Mouse (Mus musculus) right cerebral cortex, postnatal 25 days (tissue): ENCODE data around the gene Mink1.

Experiments used
- DNase-seq: peaks from one replicate; pipeline ENCODE4 v3.0.0; 2022

Mink1 gene

DNA sequence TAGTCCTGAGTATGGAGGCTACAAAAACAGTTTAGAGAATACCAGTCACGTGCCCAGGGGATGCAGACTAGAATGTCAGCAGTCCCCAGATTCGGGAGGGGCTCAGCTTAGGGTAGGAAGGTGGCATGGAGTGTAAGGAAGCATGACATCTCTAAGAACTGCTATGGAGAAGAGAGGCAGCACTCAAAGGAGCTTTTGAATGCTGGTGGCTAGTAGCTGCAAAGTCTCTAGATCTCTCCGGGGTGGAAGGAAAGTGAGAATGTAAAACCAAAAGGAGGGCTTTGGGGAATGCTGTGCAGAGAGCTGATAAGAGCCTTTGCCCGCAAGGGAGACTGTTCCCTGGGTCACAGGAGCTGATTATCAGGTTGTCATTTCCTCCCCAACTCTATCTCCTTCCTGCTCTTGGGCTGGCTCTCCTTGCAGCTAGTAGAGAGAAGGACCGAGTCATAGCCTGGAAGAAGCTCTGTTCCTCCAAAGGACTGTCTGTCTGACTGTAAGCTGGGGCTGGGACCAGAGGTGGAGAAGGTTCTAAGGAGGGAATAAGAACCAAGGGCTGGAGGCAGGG is 76.1 kb downstream of the Mink1 start, which contains the start of gene Gp1ba:
Gene Gp1ba (plus strand): TSS at position 409 of the 565 bp plus-strand sequence.
- no peak for DNase-seq

DNA sequence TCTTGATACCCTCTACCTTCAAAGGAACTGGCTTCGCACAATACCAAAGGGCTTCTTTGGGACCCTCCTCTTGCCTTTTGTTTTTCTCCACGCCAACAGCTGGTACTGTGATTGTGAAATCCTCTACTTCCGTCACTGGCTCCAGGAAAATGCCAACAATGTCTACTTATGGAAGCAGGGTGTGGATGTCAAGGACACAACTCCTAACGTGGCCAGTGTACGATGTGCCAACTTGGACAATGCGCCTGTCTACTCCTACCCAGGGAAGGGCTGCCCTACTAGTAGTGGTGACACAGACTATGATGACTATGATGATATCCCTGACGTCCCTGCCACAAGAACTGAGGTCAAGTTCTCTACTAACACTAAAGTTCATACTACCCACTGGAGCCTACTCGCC is 77.3 kb downstream of the Mink1 start:
- DNase-seq: no peak

DNA sequence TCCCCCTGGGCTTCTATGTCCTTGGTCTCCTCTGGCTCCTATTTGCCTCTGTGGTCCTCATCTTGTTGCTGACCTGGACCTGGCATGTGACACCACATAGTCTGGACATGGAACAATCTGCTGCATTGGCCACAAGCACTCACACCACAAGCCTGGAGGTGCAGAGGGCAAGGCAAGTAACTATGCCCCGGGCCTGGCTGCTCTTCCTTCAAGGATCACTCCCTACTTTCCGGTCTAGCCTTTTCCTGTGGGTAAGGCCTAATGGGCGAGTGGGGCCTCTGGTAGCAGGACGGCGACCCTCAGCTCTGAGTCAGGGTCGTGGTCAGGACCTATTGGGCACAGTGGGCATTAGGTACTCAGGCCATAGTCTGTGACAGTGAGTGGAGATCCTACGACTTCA is 78.6 kb downstream of the Mink1 start:
- DNase-seq: no peak

DNA sequence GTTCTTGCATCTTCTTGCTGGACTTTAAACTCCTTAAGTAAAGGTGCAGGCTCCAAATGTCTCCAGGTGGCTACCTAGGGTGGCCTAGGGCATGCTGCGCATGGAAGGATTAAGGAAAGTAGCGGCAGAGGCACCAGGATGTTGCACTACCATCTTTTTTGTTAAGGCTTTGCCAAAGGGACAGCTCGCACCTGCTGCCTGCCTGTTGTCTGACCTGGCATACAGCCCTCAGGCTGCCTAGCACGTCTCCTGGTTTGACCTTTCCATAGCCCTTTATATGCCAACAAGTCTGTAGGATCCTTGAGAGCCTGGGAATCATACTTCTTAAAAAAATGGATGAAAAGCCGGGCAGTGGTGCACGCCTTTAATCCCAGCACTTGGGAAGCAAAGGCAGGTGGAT is 80.4 kb downstream of the Mink1 start:
- no peak for DNase-seq

DNA sequence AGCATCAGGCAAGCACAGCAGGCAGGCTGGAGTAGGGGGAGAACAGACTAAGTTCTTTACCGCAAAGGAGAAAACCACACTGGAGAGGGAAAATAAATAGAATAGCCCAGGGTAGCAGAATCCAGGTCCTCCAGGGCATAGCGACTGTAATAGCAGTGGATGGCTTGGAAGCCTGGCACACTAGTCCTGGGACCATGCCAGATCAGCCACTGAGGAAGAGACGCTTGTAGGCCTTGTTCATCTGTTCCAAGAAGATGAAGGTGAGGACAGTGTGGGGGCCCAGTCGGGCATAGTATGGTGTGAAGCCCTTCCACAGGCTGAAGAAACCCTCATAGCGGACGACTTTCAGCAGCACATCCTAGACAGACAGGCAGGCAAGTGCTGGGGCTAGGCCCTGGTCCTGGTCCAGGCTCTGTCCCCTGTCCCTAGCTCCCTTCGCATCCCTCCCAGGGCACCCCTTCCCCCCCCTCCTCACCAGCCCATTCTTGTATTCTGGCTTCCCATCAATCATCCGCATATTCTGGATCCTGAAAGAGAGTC is 82.0 kb downstream of the Mink1 start:
- no peak for DNase-seq

- no peak for DNase-seq
These were observed 83.0 kb downstream of the Mink1 start for GRCm38 (mm10) chr11:70645461-70646258.

GRCm38 (mm10) chr11:70646259-70646555 is 83.5 kb downstream of the Mink1 start:
- DNase-seq: no peak

DNA sequence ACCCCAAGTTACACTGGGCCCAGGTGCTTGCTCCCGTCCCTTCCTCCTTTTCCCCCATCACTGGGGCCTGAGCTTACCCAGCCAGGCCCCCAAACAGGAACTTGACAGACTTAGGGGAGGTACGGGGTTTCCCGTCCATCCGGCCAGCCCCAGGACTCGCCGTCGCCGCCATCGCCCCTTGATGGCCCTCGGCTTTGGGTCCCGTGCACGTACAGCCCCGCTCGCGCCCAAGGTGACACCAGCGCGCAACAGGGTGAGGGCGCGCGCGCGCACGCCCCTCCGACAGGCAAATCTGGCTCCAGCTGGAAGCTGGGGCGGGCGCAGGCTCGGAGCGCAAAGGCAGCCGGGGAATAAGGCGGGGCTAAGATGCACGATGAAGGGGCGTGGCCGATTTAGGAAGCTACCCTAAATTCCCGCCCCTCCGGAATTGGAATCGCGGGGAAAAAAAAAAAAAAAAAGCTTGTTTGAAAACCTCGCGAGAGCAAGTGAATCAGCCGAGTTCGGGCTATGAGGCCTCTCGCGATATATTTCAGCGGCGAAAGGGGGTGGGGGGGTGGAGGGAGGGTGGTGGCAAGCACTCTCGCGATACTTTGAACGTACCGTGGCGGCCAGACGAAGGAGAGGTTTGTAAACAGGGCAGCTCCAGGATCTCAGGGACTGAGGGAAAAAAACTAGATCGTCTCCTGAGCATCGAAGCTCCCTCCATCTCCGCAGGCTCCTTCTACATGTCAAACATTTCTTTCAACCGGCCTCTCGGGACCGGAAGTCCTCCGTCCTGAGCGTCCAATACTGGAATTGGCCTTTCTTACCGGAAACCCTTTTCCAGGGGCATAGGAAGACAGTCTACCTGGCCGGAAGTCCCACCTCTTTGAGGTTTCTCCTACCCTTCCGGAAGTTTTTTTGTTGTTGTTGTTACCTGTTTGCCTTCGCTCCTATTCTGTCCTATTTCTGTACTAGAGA is 84.3 kb downstream of the Mink1 start, which contains the start of the genes Rnf167 and Slc25a11:
Gene Rnf167 (plus strand): TSS at position 545 of the 960 bp plus-strand sequence.
Gene Slc25a11 (minus strand): TSS at position 789 of the 960 bp plus-strand sequence.
- DNase-seq: peak; percentile 96

DNA sequence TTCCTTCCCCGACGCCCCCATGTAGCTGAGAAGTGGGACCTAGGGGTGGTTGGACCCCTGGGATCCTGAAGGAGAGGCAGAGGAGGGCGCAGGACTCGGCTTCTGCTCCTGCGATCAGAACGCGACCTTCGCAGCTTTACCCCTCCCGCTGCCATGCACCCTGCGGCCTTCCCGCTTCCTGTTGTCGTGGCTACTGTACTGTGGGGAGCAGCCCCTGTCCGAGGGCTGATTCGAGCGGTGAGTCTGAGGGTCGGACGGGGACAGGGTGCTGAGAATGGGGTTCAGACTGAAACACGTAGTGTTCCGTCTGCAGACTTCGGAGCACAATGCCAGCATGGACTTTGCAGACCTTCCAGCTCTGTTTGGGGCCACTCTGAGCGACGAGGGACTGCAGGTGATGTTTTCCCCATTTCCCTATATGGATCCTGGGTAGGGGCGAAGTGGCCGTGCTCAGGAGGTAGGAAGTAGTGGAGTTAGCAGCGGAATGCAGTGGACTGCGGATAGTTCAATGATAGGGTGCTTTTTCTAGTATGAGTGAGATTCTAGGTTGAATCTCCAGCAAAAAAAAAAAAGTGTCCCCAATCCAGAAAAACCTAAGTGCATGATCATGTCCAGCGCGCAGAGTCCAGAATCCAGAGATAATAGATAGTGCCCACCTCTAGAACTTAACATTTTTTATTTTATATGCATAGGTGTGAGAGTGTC is 85.2 kb downstream of the Mink1 start:
- DNase-seq: peak; percentile 26

DNA sequence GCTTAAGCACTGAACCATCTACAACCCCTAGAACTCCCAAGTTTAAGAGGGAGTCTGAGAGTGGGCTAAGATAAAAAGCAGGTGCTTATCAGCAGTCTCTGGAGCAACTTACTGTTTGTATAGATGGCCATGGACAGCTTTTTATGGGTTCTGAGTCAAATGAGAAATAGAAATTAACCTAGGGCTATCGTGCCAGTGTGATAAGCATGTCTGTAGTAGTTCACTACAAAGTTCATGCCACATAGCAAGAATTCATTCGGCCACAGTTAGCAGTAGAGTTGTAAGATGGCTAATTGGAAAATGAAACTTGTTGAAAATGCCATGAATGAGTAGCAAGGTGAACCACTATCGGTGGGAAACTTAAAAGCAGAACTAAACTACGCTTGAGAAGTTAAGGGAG is 85.8 kb downstream of the Mink1 start:
- no peak for DNase-seq

DNA sequence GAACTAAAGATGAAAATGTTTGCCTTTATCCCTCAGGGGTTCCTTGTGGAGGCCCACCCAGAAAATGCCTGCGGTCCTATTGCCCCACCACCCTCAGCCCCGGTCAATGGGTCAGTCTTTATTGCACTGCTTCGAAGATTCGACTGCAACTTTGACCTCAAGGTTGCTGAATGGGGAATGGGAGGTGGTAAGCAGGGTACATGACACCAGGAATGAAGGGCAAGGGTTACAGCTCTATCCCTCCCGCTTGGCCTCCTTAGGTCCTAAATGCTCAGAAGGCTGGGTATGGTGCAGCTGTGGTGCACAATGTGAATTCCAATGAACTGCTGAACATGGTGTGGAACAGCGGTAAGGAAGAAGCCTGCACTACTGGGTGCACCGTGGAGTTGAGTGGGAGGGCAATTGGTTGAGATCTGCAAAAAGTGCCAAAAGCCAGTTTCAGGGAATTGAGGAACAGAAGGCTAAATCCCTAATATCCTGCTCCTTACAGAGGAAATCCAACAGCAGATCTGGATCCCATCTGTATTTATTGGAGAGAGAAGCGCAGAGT is 86.6 kb downstream of the Mink1 start:
- DNase-seq: no peak

GRCm38 (mm10) chr11:70650322-70651175 is 87.9 kb downstream of the Mink1 start:
- DNase-seq: no peak

- no peak for DNase-seq
These were observed 88.7 kb downstream of the Mink1 start for GRCm38 (mm10) chr11:70651391-70651790.

DNA sequence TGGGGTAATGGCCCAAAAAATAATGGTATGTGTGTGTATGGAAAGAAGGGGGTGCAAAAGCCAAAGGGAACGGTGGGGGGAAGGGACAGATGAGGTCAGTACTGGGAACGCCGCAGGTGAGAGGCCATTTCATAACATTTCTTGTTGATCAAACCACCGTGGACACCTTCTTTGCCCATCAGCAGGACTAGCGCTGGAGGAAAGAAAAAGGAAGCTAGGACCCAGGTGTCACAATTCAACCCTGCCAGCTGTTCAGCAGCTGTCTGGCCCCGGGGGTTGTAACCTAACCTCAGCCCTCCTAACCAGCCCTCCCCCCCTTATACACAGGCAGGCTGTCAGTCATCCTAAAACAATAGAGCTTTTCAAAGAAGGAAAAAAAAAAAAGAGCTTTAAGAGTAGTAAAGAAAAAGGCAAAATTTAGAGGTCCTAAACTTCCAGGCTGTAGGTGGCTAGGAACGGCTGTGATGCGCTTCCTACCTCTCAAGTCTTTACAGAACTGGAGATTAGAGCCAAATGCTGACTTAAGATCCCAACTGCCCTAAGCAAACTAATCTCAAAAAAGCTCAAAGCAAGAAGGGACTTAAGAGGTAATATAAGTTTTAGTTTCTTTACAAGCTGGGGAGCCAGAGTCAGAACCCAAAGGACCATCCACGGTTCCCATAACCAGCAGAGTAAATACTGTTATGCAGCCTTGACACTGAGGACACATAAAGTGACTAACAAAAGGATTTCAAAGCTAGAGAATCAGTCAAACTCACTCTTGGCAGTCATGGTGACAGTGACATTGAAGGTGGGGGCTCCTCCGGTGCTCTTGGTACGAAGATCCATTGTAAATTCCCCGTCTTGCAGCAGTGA is 89.6 kb downstream of the Mink1 start:
- DNase-seq: no peak

- DNase-seq: no peak
These were observed 90.2 kb downstream of the Mink1 start for GRCm38 (mm10) chr11:70652884-70653344.

DNA sequence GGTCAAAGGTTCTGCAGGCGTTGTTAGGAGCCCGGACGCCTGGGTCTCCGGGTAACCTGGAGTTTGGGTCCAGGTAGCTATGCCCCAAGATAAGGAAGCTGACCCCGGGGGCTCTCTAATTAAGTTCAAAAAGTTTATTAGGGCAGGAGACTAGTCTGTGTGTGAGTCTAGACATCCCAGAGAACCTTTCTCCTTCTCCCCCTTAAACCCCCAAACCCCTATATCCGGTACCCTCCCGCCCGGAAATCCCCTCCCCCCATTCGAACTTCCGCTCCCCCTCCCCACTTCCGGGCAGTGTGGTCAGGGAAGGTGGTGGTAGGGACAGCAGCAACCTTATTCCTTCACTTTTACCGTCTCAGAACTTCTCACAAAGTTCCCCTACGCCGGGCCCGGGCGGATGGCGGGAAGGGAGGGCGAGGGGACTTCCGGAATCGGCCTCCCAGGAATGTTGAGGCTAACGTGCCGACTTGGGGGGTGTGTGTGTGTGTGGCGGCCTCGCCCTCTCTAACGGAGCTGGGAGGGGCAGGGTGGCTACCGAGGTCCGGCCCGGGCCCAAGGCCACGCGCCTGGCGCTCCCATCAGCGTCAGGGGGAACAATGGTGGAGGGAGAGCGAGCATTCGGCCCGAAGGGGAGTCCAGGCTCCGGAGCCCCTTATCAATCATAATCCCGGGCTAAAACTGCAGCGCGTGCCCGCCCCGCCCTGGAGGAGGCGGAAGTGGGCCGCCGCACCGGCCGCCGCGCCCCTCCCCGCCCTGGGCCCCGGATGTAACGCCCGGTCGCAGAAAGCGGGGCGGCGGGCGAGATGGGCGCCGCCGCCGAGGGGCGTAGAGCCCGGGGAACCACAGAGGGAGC is 90.9 kb downstream of the Mink1 start:
- DNase-seq: peak; percentile 70

- peak; percentile 72 for DNase-seq
These were observed 91.7 kb downstream of the Mink1 start, which contains the start of gene Pfn1 for GRCm38 (mm10) chr11:70654198-70654922. TSS of gene Pfn1 (minus strand) at chr11:70654644.

DNA sequence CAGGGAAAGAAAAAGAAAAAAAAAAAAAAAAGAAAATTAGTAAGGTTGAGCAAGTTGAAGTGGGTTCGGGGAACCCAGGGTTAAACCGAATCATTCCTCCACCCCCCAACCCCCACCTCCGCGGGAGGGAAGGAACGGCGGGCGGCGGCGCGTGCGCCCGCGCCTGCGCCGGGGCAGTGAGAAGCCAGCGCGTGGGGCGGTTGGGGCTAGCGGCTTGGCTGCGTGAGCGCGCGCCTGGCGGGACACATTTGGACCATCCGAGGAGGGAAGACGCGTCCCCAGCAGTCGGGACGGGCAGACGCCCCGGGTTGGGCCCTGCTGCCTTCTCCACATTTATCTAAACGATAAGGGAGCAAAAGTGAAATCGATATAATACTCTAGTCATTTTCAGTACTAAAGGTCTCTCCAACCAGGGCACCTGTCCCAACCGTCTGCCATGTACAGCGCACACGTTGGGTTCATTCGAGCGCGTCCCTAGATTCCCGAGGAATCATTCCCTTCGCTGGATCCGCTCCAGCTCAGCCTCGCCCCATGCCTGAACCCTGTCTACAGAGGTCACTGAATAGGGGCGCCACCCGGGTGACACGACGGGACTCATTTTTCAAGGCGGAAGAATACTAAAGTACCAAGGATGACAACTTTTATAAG is 92.4 kb downstream of the Mink1 start:
- DNase-seq: peak; percentile 73
